Mouse (Mus musculus) Patski (cell line): ENCODE measurements around the gene Cfap299. TPM values are rescaled to one million over a fixed set of nuclear protein-coding genes. Genes with fewer than 3 reads are reported as not detected.

ENCODE experiments used
- ATAC-seq: fragments of 100-300 bp; one replicate; pipeline ENCODE4 v1.8.0; 2021
- CTCF ChIA-PET: fragments of 350-600 bp; sonication (Branson Sonifier 250); formaldehyde crosslinking; loops from one replicate; lab custom pipeline; 2022; ENCODE audit warnings: inconsistent platforms; lab: Charles Lee
- POLR2A ChIA-PET: fragments of 350-600 bp; sonication (Branson Sonifier 250); formaldehyde crosslinking; loops from one replicate; lab custom pipeline; 2022; ENCODE audit warnings: antibody characterized with exemption, inconsistent platforms; lab: Charles Lee
- DNase-seq: peaks from one replicate; pipeline ENCODE4 v3.0.0-alpha.2; 2011; ENCODE audit warnings: low read depth, low spot score
- H3K27me3 ChIP-seq: fragments of 371-371 bp; one replicate; pipeline ENCODE4 v1.5.1; 2021
- CTCF ChIP-seq: fragments of 100-300 bp; IDR thresholded peaks from one replicate; pipeline ENCODE4 v1.5.1; 2021
- in situ Hi-C: fragments of 300-500 bp; cut with MboI; formaldehyde crosslinking; loops from 3 replicates; pipeline ENCODE4 v1.11.1; 2018; ENCODE audit warnings: low pct_unique_long_range_greater_than_20kb, mixed read lengths
- polyA plus RNA-seq: library from polyadenylated mRNA; unstranded; gene quantifications from one replicate; pipeline ENCODE4 v1.2.3, GENCODE M21; 2021

Cfap299 gene
- polyA plus RNA-seq, 1 experiment from 2014 or later: 0.23 TPM

- DNase-seq (no peak), ATAC-seq (no peak)
- CTCF ChIA-PET: interaction anchor here (1.9 kb wide), 1 partner anchor 22 kb away, joined by 5 read pairs; no protein-coding TSS in a partner anchor
- no peak for TF ChIP-seq CTCF
- POLR2A ChIA-PET: no interaction called here
- H3K27me3 ChIP-seq: no peaks in the 10 kb centered on the region
- in situ Hi-C loops: no loop called here
Measured at GRCm38 (mm10) chr5:98703963-98704362, 374.9 kb downstream of the Cfap299 start.

GRCm38 (mm10) chr5:98706597-98706996 lies 377.5 kb downstream of the Cfap299 start:
- DNase-seq: no peak
- peak; percentile 48 for TF ChIP-seq CTCF
- in situ Hi-C loops: no loop called here
- CTCF ChIA-PET: interaction anchor here (0.9 kb wide), 1 partner anchor 13 kb away, joined by 3 read pairs; no protein-coding TSS in a partner anchor
- POLR2A ChIA-PET: no interaction called here
- no peak for ATAC-seq
- no peaks in the 10 kb centered on the region for H3K27me3 ChIP-seq

GRCm38 (mm10) chr5:98715392-98715791 lies 386.3 kb downstream of the Cfap299 start:
- TF ChIP-seq CTCF: no peak
- CTCF ChIA-PET: no interaction called here
- H3K27me3 ChIP-seq: no peaks in the 10 kb centered on the region
- POLR2A ChIA-PET: no interaction called here
- no peak for DNase-seq
- in situ Hi-C loops: no loop called here
- no peak for ATAC-seq

- no peaks in the 10 kb centered on the region for H3K27me3 ChIP-seq
- CTCF ChIA-PET: interaction anchor here (1.6 kb wide), 1 partner anchor 12 kb away, joined by 4 read pairs; no protein-coding TSS in a partner anchor
- POLR2A ChIA-PET: no interaction called here
- no peak for TF ChIP-seq CTCF
- ATAC-seq: no peak
- in situ Hi-C loops: no loop called here
- DNase-seq: no peak
Measured at GRCm38 (mm10) chr5:98732157-98733009, 403.3 kb downstream of the Cfap299 start.

GRCm38 (mm10) chr5:98733010-98733399 lies 403.9 kb downstream of the Cfap299 start:
- ChIA-PET POLR2A (no interaction called here), CTCF (no interaction called here)
- TF ChIP-seq CTCF: no peak
- in situ Hi-C loops: no loop called here
- no peaks in the 10 kb centered on the region for H3K27me3 ChIP-seq
- no peak for DNase-seq
- ATAC-seq: no peak

- no peaks in the 10 kb centered on the region for H3K27me3 ChIP-seq
- no peak for ATAC-seq
- ChIA-PET POLR2A (no interaction called here), CTCF (interaction anchor here (0.8 kb wide), 1 partner anchor 11 kb away, joined by 3 read pairs; no protein-coding TSS in a partner anchor)
- no peak for TF ChIP-seq CTCF
- in situ Hi-C loops: no loop called here
- no peak for DNase-seq
Measured at GRCm38 (mm10) chr5:98761858-98762652, 433.0 kb downstream of the Cfap299 start.

GRCm38 (mm10) chr5:98778588-98778987 lies 449.5 kb downstream of the Cfap299 start:
- in situ Hi-C loops: no loop called here
- no peaks in the 10 kb centered on the region for H3K27me3 ChIP-seq
- no peak for DNase-seq
- TF ChIP-seq CTCF: no peak
- ChIA-PET POLR2A (interaction anchor here (0.7 kb wide), 1 partner anchor 57 kb away, joined by 3 read pairs; no protein-coding TSS in a partner anchor), CTCF (interaction anchor here (1.5 to 2.1 kb wide), 2 partner anchors 12 to 66 kb away, joined by 3 to 4 read pairs; no protein-coding TSS in a partner anchor)
- ATAC-seq: no peak

- CTCF ChIA-PET: interaction anchor here (1.0 kb wide), 1 partner anchor 10 kb away, joined by 3 read pairs; no protein-coding TSS in a partner anchor
- in situ Hi-C loops: no loop called here
- POLR2A ChIA-PET: no interaction called here
- ATAC-seq (no peak), DNase-seq (no peak)
- no peaks in the 10 kb centered on the region for H3K27me3 ChIP-seq
- no peak for TF ChIP-seq CTCF
Measured at GRCm38 (mm10) chr5:98782066-98782465, 453.0 kb downstream of the Cfap299 start.

- CTCF ChIA-PET: no interaction called here
- POLR2A ChIA-PET: no interaction called here
- no peaks in the 10 kb centered on the region for H3K27me3 ChIP-seq
- no peak for DNase-seq
- no peak for TF ChIP-seq CTCF
- no peak for ATAC-seq
- in situ Hi-C loops: no loop called here
Measured at GRCm38 (mm10) chr5:98787735-98788134, 458.6 kb downstream of the Cfap299 start.

- POLR2A ChIA-PET: no interaction called here
- in situ Hi-C loops: no loop called here
Measured at GRCm38 (mm10) chr5:98788568-98788967, 459.5 kb downstream of the Cfap299 start.

More at GRCm38 (mm10) chr5:98788568-98788967, 459.5 kb downstream of the Cfap299 start:
- ATAC-seq (no peak), DNase-seq (no peak)
- CTCF ChIA-PET: no interaction called here
- TF ChIP-seq CTCF: no peak
- H3K27me3 ChIP-seq: no peaks in the 10 kb centered on the region
